23 mouse cellular contexts compared by ENCODE assay signal in the genomic region with DNA sequence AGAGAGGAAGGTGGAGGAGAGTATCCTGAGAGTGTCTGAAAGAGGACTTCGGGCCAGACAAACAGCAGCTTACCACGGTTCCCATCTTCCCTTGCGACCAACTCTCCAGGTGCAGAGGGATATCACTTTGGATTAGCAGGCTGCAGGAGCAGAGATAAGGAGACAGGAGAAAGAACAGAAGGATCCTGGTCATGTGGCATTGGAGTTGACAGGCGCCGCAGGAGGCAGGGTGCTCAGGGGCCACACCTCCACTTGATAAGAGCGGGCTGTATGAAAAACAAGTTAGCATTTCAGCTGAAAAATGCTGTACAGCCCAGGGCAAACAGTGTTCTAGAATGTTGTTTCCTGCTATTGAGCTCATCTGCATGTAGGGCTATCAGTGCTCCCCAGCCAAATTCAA.
DNase-seq lines count a peak whose midpoint lies in the region; ATAC-seq and TF ChIP-seq lines count a peak whose summit lies in the region.
"Had no signal": no experiment of that assay in that cellular context is flagged by ENCODE, and none has a peak within 500 bp of the region (broad histone marks: within the 10 kb centered on the region; RNA-seq: fewer than 3 reads in every experiment).

No protein-coding gene starts in this region.

- ATAC-seq in forebrain, embryonic 11.5 days (replicated peaks; ENCODE audit: low FRiP score), result no peak
- no peak for ATAC-seq in forebrain, embryonic 15.5 days (replicated peaks)
- peak; percentile 10; the same call in 1 of the 2 replicates for ATAC-seq in stomach, postnatal 0 days (ENCODE audit: low FRiP score, low TSS enrichment)
- ATAC-seq: CD4-positive, CD25-positive, alpha-beta regulatory T cell, adult 4 months; forebrain, embryonic 13.5 days had no signal

- H3K4me3 ChIP-seq in forebrain, embryonic 11.5 days (ENCODE audit: low read depth, low read length), result no peak overlapping the region
- no peak overlapping the region for H3K4me3 ChIP-seq in forebrain, embryonic 15.5 days
- no peak overlapping the region for H3K4me3 ChIP-seq in stomach, postnatal 0 days (ENCODE audit: low read depth, low read length)
- H3K4me3 ChIP-seq: embryonic facial prominence, embryonic 13.5 days; forebrain, embryonic 13.5 days; heart, adult 2 months; heart, embryonic 15.5 days; hindbrain, embryonic 10.5 days had no signal

- no peak for TF ChIP-seq EP300 in stomach, postnatal 0 days (optimal IDR thresholded peaks at IDR 0.05)

- peak; percentile 25 for DNase-seq in forebrain, embryonic 11.5 days (ENCODE audit: low spot score)
- peak; percentile 4 for DNase-seq in testis, postnatal 10 days (ENCODE audit: low spot score)
- DNase-seq in testis, postnatal 14 days (ENCODE audit: low spot score), result no peak
- no peak for DNase-seq in stomach, postnatal 0 days (ENCODE audit: low spot score)
- no peak for DNase-seq in gastrocnemius, postnatal 36 days
- no peak for DNase-seq in lung, postnatal 14 days
- DNase-seq: adrenal gland, adult 8-10 months; adrenal gland, postnatal 36 days; B cell, adult 2 months; cerebellum, adult 11-12 months; cerebellum, adult 9-10 months; cerebellum, postnatal 25 days; heart, adult 2 months; heart, postnatal 14 days had no signal

- 69% methylated on average over 6 of the region's 6 CpGs for WGBS in forebrain, embryonic 11.5 days
- 82% methylated on average over 6 of the region's 6 CpGs for WGBS in forebrain, embryonic 15.5 days
- WGBS in stomach, postnatal 0 days, result 32% methylated on average over 6 of the region's 6 CpGs

- no peaks in the 10 kb centered on the region for H3K36me3 ChIP-seq in forebrain, embryonic 11.5 days (ENCODE audit: control insufficient read depth, insufficient read depth, low read length)
- no peaks in the 10 kb centered on the region for H3K36me3 ChIP-seq in forebrain, embryonic 15.5 days
- H3K36me3 ChIP-seq in stomach, postnatal 0 days (ENCODE audit: control insufficient read depth, insufficient read depth, low read length), result no peaks in the 10 kb centered on the region
- H3K36me3 ChIP-seq: embryonic facial prominence, embryonic 13.5 days; G1E; heart, embryonic 15.5 days; hindbrain, embryonic 10.5 days had no signal

- no peak for TF ChIP-seq CTCF in stomach, postnatal 0 days (IDR thresholded peaks at IDR 0.05; ENCODE audit: low read depth)

- H3K9me3 ChIP-seq in forebrain, embryonic 11.5 days (ENCODE audit: control insufficient read depth, low read length), result no peaks in the 10 kb centered on the region
- 0 out of 2 replicates have a peak, but pooled peaks cover 1% of the 10 kb centered on the region for H3K9me3 ChIP-seq in forebrain, embryonic 15.5 days
- H3K9me3 ChIP-seq in stomach, postnatal 0 days (ENCODE audit: control insufficient read depth, low read length), result no peaks in the 10 kb centered on the region
- H3K9me3 ChIP-seq: forebrain, embryonic 13.5 days; heart, embryonic 15.5 days had no signal

- intact Hi-C loops in gastrocnemius, postnatal 36 days (cut with DNase I), result no loop called here

- H3K27ac ChIP-seq in forebrain, embryonic 11.5 days (ENCODE audit: low read depth, low read length), result no peak overlapping the region
- H3K27ac ChIP-seq in forebrain, embryonic 15.5 days (replicated peaks), result no peak overlapping the region
- no peak overlapping the region for H3K27ac ChIP-seq in stomach, postnatal 0 days (replicated peaks)
- H3K27ac ChIP-seq: embryonic facial prominence, embryonic 13.5 days; forebrain, embryonic 13.5 days; heart, adult 2 months; heart, embryonic 15.5 days; hindbrain, embryonic 10.5 days; hindbrain, embryonic 14.5 days had no signal

- no peaks in the 10 kb centered on the region for H3K27me3 ChIP-seq in forebrain, embryonic 11.5 days (ENCODE audit: control insufficient read depth, insufficient read depth, low read length)
- no peaks in the 10 kb centered on the region for H3K27me3 ChIP-seq in forebrain, embryonic 15.5 days
- H3K27me3 ChIP-seq in stomach, postnatal 0 days (ENCODE audit: control insufficient read depth, insufficient read depth, low read length), result no peaks in the 10 kb centered on the region
- H3K27me3 ChIP-seq: embryonic facial prominence, embryonic 13.5 days; forebrain, embryonic 13.5 days; heart, embryonic 15.5 days had no signal

- H3K4me1 ChIP-seq in forebrain, embryonic 11.5 days (replicated peaks; ENCODE audit: control insufficient read depth, insufficient read depth, low read length), result no peaks in the 10 kb centered on the region
- H3K4me1 ChIP-seq in forebrain, embryonic 15.5 days, result no peaks in the 10 kb centered on the region
- no peaks in the 10 kb centered on the region for H3K4me1 ChIP-seq in stomach, postnatal 0 days (replicated peaks; ENCODE audit: control insufficient read depth, insufficient read depth)
- H3K4me1 ChIP-seq: forebrain, embryonic 13.5 days; heart, embryonic 15.5 days; hindbrain, embryonic 10.5 days had no signal

- no peak overlapping the region for H3K4me2 ChIP-seq in forebrain, embryonic 11.5 days (ENCODE audit: low read depth, low read length, severe bottlenecking)
- no peak overlapping the region for H3K4me2 ChIP-seq in forebrain, embryonic 15.5 days (replicated peaks)
- no peak overlapping the region for H3K4me2 ChIP-seq in stomach, postnatal 0 days (replicated peaks; ENCODE audit: low read depth)
- H3K4me2 ChIP-seq: embryonic facial prominence, embryonic 13.5 days; forebrain, embryonic 13.5 days; heart, embryonic 11.5 days; heart, embryonic 15.5 days; hindbrain, embryonic 14.5 days had no signal

- no peak overlapping the region for H3K9ac ChIP-seq in forebrain, embryonic 11.5 days (ENCODE audit: low read length)
- no peak overlapping the region for H3K9ac ChIP-seq in forebrain, embryonic 15.5 days (replicated peaks)
- no peak overlapping the region for H3K9ac ChIP-seq in stomach, postnatal 0 days (ENCODE audit: low read length)
- H3K9ac ChIP-seq: embryonic facial prominence, embryonic 13.5 days; forebrain, embryonic 13.5 days; heart, embryonic 15.5 days; hindbrain, embryonic 14.5 days had no signal

Comparison
In these comparisons a context has a peak if more than half of its experiments do, and no peak if none do; other contexts are left out.
1. DNase-seq: peak in forebrain, embryonic 11.5 days (single experiment) and testis, postnatal 10 days (single experiment); none in testis, postnatal 14 days (single experiment), stomach, postnatal 0 days (single experiment), gastrocnemius, postnatal 36 days (0 of 2) and lung, postnatal 14 days (single experiment).